Mouse (Mus musculus) liver, embryonic 14.5 days (tissue): ENCODE measurements around the gene Med24. TPM values are rescaled to one million over a fixed set of nuclear protein-coding genes. Genes with fewer than 3 reads are reported as not detected.
A peak's percentile ranks its signal among the peaks of the same experiment; 100 is the strongest.

Source experiments
- ATAC-seq: fragments of 200-750 bp; cut with Nextera tagmentation; 2 replicates; pipeline ENCODE4 v1.8.0; 2017; ENCODE audit warnings: moderate number of reproducible peaks, mild to moderate bottlenecking, moderate library complexity; ENCODE audit not compliant: insufficient read depth
- DNase-seq, 3 experiments: peaks; one replicate each; pipeline ENCODE4 v3.0.0-alpha.2; 2012 to 2013; ENCODE audit warnings: low read depth in 3 of 3, low spot score in 3 of 3
- H3K27ac ChIP-seq: fragments of 300-500 bp; sonication (generic); 2 replicates; pipeline ENCODE4 v1.5.1; 2014; ENCODE audit warnings: moderate library complexity, mild to moderate bottlenecking, control low read depth, inconsistent platforms
- H3K27me3 ChIP-seq: fragments of 300-500 bp; sonication (generic); 2 replicates; pipeline ENCODE4 v1.6.1; 2014; ENCODE audit warnings: mild to moderate bottlenecking, low read length, moderate library complexity; ENCODE audit not compliant: control insufficient read depth, insufficient read depth
- H3K36me3 ChIP-seq: fragments of 300-500 bp; sonication (generic); replicated peaks from 2 replicates; pipeline ENCODE4 v1.6.1; 2014; ENCODE audit warnings: low read depth; ENCODE audit not compliant: control insufficient read depth, insufficient read depth
- H3K4me1 ChIP-seq, 2 experiments: fragments of 200-500 bp in 1 of 2; fragments of 300-500 bp in 1 of 2; sonication (generic) in 1 of 2; replicated peaks; 2 replicates each; pipeline ENCODE4 v1.6.1; 2012 to 2014; ENCODE audit warnings: antibody characterized with exemption in 1 of 2, inconsistent platforms in 1 of 2, low read length in 1 of 2; ENCODE audit not compliant: control insufficient read depth in 2 of 2, insufficient read depth in 2 of 2
- H3K4me2 ChIP-seq: fragments of 300-500 bp; sonication (generic); 2 replicates; pipeline ENCODE4 v1.6.1; 2014; ENCODE audit warnings: low read depth, mild to moderate bottlenecking, control low read depth, moderate library complexity
- H3K4me3 ChIP-seq, 2 experiments: fragments of 200-500 bp in 1 of 2; fragments of 300-500 bp in 1 of 2; sonication (generic) in 1 of 2; 2 replicates each; pipeline ENCODE4 v1.5.1; 2012 to 2014; ENCODE audit warnings: low read depth in 2 of 2, low read length in 2 of 2, mild to moderate bottlenecking in 2 of 2, control low read depth in 1 of 2, inconsistent platforms in 1 of 2, moderate library complexity in 1 of 2; ENCODE audit not compliant: insufficient read depth in 1 of 2
- H3K9ac ChIP-seq: fragments of 300-500 bp; sonication (generic); replicated peaks from 2 replicates; pipeline ENCODE4 v1.6.1; 2014; ENCODE audit warnings: mild to moderate bottlenecking, control low read depth, moderate library complexity
- H3K9me3 ChIP-seq: fragments of 300-500 bp; sonication (generic); 2 replicates; pipeline ENCODE4 v1.6.1; 2016; ENCODE audit warnings: low read length, mixed read lengths; ENCODE audit not compliant: control insufficient read depth
- CTCF ChIP-seq: IDR thresholded peaks from 2 replicates; pipeline ENCODE4 v1.5.1; 2016; ENCODE audit warnings: antibody characterized with exemption, low read depth, control low read depth
- EP300 ChIP-seq: IDR thresholded peaks from 2 replicates; pipeline ENCODE4 v1.6.1; 2016; ENCODE audit warnings: antibody characterized with exemption, low read depth
- WGBS: fragments of 180-500 bp; shearing (Covaris S2); extraction: QIAGEN DNeasy Blood & Tissue Kit; methylation state at CpG from one replicate; pipeline ENCODE4 v1.1.7; 2014; ENCODE audit not compliant: insufficient replicate concordance; 5-methylcytosine and 5-hydroxymethylcytosine counted together
- polyA plus RNA-seq, 2 experiments: library from polyadenylated mRNA; depleted of rRNA in 1 of 2; stranded (reverse) in 1 of 2; unstranded in 1 of 2; fragments of >200 nt; fragmentation: Nextera tagmentation in 1 of 2; extraction: Ambion mirVana in 1 of 2; gene quantifications; 2 replicates each; pipeline versions ENCODE4 v1.2.1 to v1.2.3; 2012 to 2014

Med24 gene
- polyA plus RNA-seq, 2 experiments = 21.3 to 25.0 TPM

DNA sequence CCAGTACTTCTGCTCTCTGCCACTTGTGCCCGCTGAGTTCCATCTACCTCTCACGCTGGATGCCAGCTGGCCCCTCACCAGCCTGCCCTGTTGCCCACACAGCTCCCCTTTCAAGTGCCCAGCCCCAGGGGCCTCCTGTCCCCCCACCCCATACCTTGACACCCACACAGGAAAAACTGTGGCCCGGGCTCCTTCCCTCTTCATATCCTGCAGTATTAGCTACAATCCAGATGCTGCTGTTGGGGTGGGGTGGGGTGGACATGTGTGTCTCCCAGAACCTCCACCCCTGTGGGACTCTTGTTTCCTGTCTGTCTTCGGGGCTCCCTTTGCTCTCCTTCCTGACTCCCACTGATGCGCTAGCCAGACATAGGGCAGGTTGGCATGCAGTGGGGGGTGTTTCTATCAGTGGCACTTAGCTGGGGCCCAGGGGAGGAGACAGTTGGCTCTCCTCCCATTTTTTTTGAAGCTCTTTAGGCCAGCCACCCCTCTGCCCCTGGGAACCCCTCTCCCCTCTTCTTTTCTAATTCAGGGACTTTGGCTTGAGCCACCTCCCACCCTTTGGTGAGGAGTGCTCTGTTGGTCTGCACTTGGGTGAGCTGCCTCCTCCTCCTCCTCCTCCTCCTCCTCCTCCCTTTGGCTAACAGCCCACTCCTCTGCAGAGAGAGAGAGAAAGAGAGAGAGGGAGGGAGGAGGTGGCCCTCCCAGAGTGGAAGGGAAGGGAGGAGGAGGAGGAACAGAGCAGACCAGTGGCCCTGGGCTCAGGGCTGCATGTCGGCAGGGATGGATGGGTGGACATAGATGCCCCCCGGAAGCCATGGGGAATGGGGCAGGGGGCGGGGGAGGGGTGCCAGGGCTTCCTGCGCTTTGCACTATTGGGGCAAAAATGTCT is 36.4 kb upstream of the Med24 start:
- Histone ChIP-seq H3K4me3 (no peak overlapping the region), H3K9ac (no peak overlapping the region), H3K9me3 (no peaks in the 10 kb centered on the region), H3K27me3 (no peaks in the 10 kb centered on the region), H3K27ac (no peak overlapping the region), H3K36me3 (peaks cover 13% of the 10 kb centered on the region; the same call in 1 of the 2 replicates), H3K4me1 (peaks cover 35% of the 10 kb centered on the region in 2 experiments), H3K4me2 (no peak overlapping the region)
- ATAC-seq = no peak
- TF ChIP-seq EP300 = no peak
- TF ChIP-seq CTCF = no peak
- WGBS = 37% methylated on average over 9 of the region's 9 CpGs
- DNase-seq = no peak

- no peak for TF ChIP-seq CTCF
- TF ChIP-seq EP300 = no peak
- H3K27ac ChIP-seq = no peak overlapping the region
- no peak overlapping the region for H3K4me3 ChIP-seq
- no peak overlapping the region for H3K9ac ChIP-seq
- peaks cover 31% of the 10 kb centered on the region in 2 experiments for H3K4me1 ChIP-seq
- H3K27me3 ChIP-seq = no peaks in the 10 kb centered on the region
- peaks cover 14% of the 10 kb centered on the region; the same call in 1 of the 2 replicates for H3K36me3 ChIP-seq
- H3K9me3 ChIP-seq = no peaks in the 10 kb centered on the region
- DNase-seq (no peak), ATAC-seq (no peak)
- H3K4me2 ChIP-seq = no peak overlapping the region
These were observed 35.5 kb upstream of the Med24 start for GRCm38 (mm10) chr11:98764746-98765145.

GRCm38 (mm10) chr11:98764091-98764490 is 34.9 kb upstream of the Med24 start:
- no peak overlapping the region for H3K27ac ChIP-seq
- H3K4me2 ChIP-seq = no peak overlapping the region
- no peaks in the 10 kb centered on the region for H3K27me3 ChIP-seq
- 79% methylated on average over 18 of the region's 18 CpGs for WGBS
- H3K4me3 ChIP-seq = no peak overlapping the region
- peaks cover 25% of the 10 kb centered on the region in 2 experiments for H3K4me1 ChIP-seq
- no peak overlapping the region for H3K9ac ChIP-seq
- ATAC-seq (no peak), DNase-seq (no peak)
- H3K9me3 ChIP-seq = no peaks in the 10 kb centered on the region
- H3K36me3 ChIP-seq = peaks cover 14% of the 10 kb centered on the region; the same call in 1 of the 2 replicates
- TF ChIP-seq CTCF = no peak
- no peak for TF ChIP-seq EP300

DNA sequence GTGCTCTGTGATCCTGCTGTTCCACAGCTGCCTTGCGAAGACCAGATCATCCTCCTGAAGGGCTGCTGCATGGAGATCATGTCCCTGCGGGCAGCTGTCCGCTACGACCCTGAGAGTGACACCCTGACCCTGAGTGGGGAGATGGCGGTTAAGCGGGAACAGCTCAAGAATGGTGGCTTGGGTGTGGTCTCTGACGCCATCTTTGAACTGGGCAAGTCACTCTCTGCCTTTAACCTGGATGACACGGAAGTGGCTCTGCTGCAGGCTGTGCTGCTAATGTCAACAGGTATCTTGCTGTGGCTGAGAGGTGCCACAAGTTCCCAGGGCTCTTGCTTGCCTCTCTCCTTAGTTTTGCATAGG is 34.2 kb upstream of the Med24 start:
- Histone ChIP-seq H3K27me3 (no peaks in the 10 kb centered on the region), H3K36me3 (peaks cover 14% of the 10 kb centered on the region), H3K4me3 (no peak overlapping the region), H3K9ac (no peak overlapping the region), H3K27ac (no peak overlapping the region), H3K9me3 (no peaks in the 10 kb centered on the region), H3K4me1 (peaks cover 19% of the 10 kb centered on the region in 2 experiments), H3K4me2 (no peak overlapping the region)
- DNase-seq = no peak
- TF ChIP-seq EP300 (no peak), CTCF (no peak)
- ATAC-seq = no peak
- WGBS = 77% methylated on average over 8 of the region's 8 CpGs

GRCm38 (mm10) chr11:98762756-98763501 is 33.7 kb upstream of the Med24 start:
- peaks cover 14% of the 10 kb centered on the region for H3K36me3 ChIP-seq
- no peaks in the 10 kb centered on the region for H3K27me3 ChIP-seq
- ATAC-seq (no peak), DNase-seq (no peak)
- peaks cover 15 to 16% of the 10 kb centered on the region in 2 experiments for H3K4me1 ChIP-seq
- H3K27ac ChIP-seq = no peak overlapping the region
- no peak overlapping the region for H3K9ac ChIP-seq
- TF ChIP-seq EP300 (no peak), CTCF (peak; percentile 63)
- H3K4me3 ChIP-seq = no peak overlapping the region
- H3K4me2 ChIP-seq = no peak overlapping the region
- no peaks in the 10 kb centered on the region for H3K9me3 ChIP-seq
- WGBS = 66% methylated on average over 17 of the region's 17 CpGs
